Mouse (Mus musculus): ENCODE data around the gene Gm5105.

- TF ChIP-seq CTCF (IDR thresholded peaks at IDR 0.05; ENCODE audit: borderline replicate concordance, extremely low read depth, insufficient read depth, insufficient read length) (no peak), POLR2A (IDR thresholded peaks at IDR 0.05; ENCODE audit: borderline replicate concordance, extremely low read depth, insufficient read depth, insufficient read length, poor library complexity, severe bottlenecking) (no peak)
Observed at GRCm38 (mm10) chr3:138000062-138000723, 67.0 kb downstream of the Gm5105 start.

Data from brain, embryonic 14.5 days (tissue).